Mouse (Mus musculus): ENCODE measurements at regions not wholly inside any gene's neighbourhood (a gene's known extent, or its start where the extent isn't known, plus 50 kb on each side); places are given as distances from the start of the nearest gene placed in this dataset.
"Not testable (repeated sequence)": the region's sequence is repeated elsewhere in the genome, so short reads cannot be mapped to it uniquely, and the experiment has no call there.

- no peaks in the 10 kb centered on the region for H3K79me2 ChIP-seq (ENCODE audit: control insufficient read depth, insufficient read depth)
- H3K36me3 ChIP-seq (ENCODE audit: control insufficient read depth, insufficient read depth), result no peaks in the 10 kb centered on the region
- H3K79me3 ChIP-seq (ENCODE audit: low read depth), result no peaks in the 10 kb centered on the region
- H3ac ChIP-seq (ENCODE audit: control insufficient read depth, insufficient read length, low read depth), result no peak overlapping the region
- H3K4me3 ChIP-seq (ENCODE audit: insufficient read depth, poor library complexity, severe bottlenecking), result no peak overlapping the region
- H3K27me3 ChIP-seq (ENCODE audit: control insufficient read depth, insufficient read depth, insufficient read length), result no peaks in the 10 kb centered on the region
- TF ChIP-seq USF1 (IDR thresholded peaks at IDR 0.05; ENCODE audit: low read depth), result no peak
- no peak for TF ChIP-seq MYOD1 (IDR thresholded peaks at IDR 0.05; ENCODE audit: control insufficient read depth, insufficient read length, low read depth)
- TF ChIP-seq MYOG (IDR thresholded peaks at IDR 0.05; ENCODE audit: control insufficient read depth, extremely low read depth, insufficient read length), result no peak
- no peak for TF ChIP-seq CTCF (IDR thresholded peaks at IDR 0.05; ENCODE audit: control insufficient read depth, insufficient read depth, insufficient read length)
- no peak for TF ChIP-seq CEBPB (IDR thresholded peaks at IDR 0.05; ENCODE audit: low read depth)
- no peak for TF ChIP-seq MAX (IDR thresholded peaks at IDR 0.05)
- no peak for TF ChIP-seq FOSL1 (IDR thresholded peaks at IDR 0.05; ENCODE audit: insufficient read depth, low read length, poor library complexity, severe bottlenecking)
Observed at GRCm38 (mm10) chr13:97341218-97341889, 100.4 kb downstream of the Enc1 start.

GRCm38 (mm10) chr13:97337954-97338353 lies 97.0 kb downstream of the Enc1 start:
- H3ac ChIP-seq (ENCODE audit: control insufficient read depth, insufficient read length, low read depth), result no peak overlapping the region
- H3K27me3 ChIP-seq (ENCODE audit: control insufficient read depth, insufficient read depth, insufficient read length), result no peaks in the 10 kb centered on the region

GRCm38 (mm10) chr13:97337296-97337731 lies 96.4 kb downstream of the Enc1 start:
- no peak overlapping the region for H3ac ChIP-seq (ENCODE audit: control insufficient read depth, insufficient read length, low read depth)
- no peak overlapping the region for H3K4me3 ChIP-seq (ENCODE audit: insufficient read depth, poor library complexity, severe bottlenecking)
- no peaks in the 10 kb centered on the region for H3K36me3 ChIP-seq (ENCODE audit: control insufficient read depth, insufficient read depth)
- no peaks in the 10 kb centered on the region for H3K79me2 ChIP-seq (ENCODE audit: control insufficient read depth, insufficient read depth)
- no peak for TF ChIP-seq CEBPB (IDR thresholded peaks at IDR 0.05; ENCODE audit: low read depth)
- no peak for TF ChIP-seq MYOD1 (IDR thresholded peaks at IDR 0.05; ENCODE audit: control insufficient read depth, insufficient read length, low read depth)
- TF ChIP-seq FOSL1 (IDR thresholded peaks at IDR 0.05; ENCODE audit: insufficient read depth, low read length, poor library complexity, severe bottlenecking), result no peak
- no peak for TF ChIP-seq MYOG (IDR thresholded peaks at IDR 0.05; ENCODE audit: control insufficient read depth, extremely low read depth, insufficient read length)
- no peak for TF ChIP-seq CTCF (IDR thresholded peaks at IDR 0.05; ENCODE audit: control insufficient read depth, insufficient read depth, insufficient read length)
- TF ChIP-seq USF1 (IDR thresholded peaks at IDR 0.05; ENCODE audit: low read depth), result no peak
- no peak for TF ChIP-seq MAX (IDR thresholded peaks at IDR 0.05)
- no peaks in the 10 kb centered on the region for H3K79me3 ChIP-seq (ENCODE audit: low read depth)
- no peaks in the 10 kb centered on the region for H3K27me3 ChIP-seq (ENCODE audit: control insufficient read depth, insufficient read depth, insufficient read length)

More at GRCm38 (mm10) chr13:97337954-97338353, 97.0 kb downstream of the Enc1 start:
- H3K36me3 ChIP-seq (ENCODE audit: control insufficient read depth, insufficient read depth), result no peaks in the 10 kb centered on the region
- no peaks in the 10 kb centered on the region for H3K79me3 ChIP-seq (ENCODE audit: low read depth)
- H3K79me2 ChIP-seq (ENCODE audit: control insufficient read depth, insufficient read depth), result no peaks in the 10 kb centered on the region
- no peak for TF ChIP-seq CEBPB (IDR thresholded peaks at IDR 0.05; ENCODE audit: low read depth)
- no peak for TF ChIP-seq MAX (IDR thresholded peaks at IDR 0.05)
- TF ChIP-seq USF1 (IDR thresholded peaks at IDR 0.05; ENCODE audit: low read depth), result no peak
- no peak for TF ChIP-seq FOSL1 (IDR thresholded peaks at IDR 0.05; ENCODE audit: insufficient read depth, low read length, poor library complexity, severe bottlenecking)
- no peak for TF ChIP-seq MYOG (IDR thresholded peaks at IDR 0.05; ENCODE audit: control insufficient read depth, extremely low read depth, insufficient read length)
- no peak overlapping the region for H3K4me3 ChIP-seq (ENCODE audit: insufficient read depth, poor library complexity, severe bottlenecking)

- Histone ChIP-seq H3K79me2 (ENCODE audit: control insufficient read depth, insufficient read depth) (no peaks in the 10 kb centered on the region), H3K4me3 (ENCODE audit: insufficient read depth, poor library complexity, severe bottlenecking) (no peak overlapping the region), H3K79me3 (ENCODE audit: low read depth) (no peaks in the 10 kb centered on the region), H3K27me3 (ENCODE audit: control insufficient read depth, insufficient read depth, insufficient read length) (no peaks in the 10 kb centered on the region), H3ac (ENCODE audit: control insufficient read depth, insufficient read length, low read depth) (no peak overlapping the region), H3K36me3 (ENCODE audit: control insufficient read depth, insufficient read depth) (no peaks in the 10 kb centered on the region)
- no peak for TF ChIP-seq MAX (IDR thresholded peaks at IDR 0.05)
- TF ChIP-seq CEBPB (IDR thresholded peaks at IDR 0.05; ENCODE audit: low read depth), result no peak
- no peak for TF ChIP-seq MYOG (IDR thresholded peaks at IDR 0.05; ENCODE audit: control insufficient read depth, extremely low read depth, insufficient read length)
- no peak for TF ChIP-seq FOSL1 (IDR thresholded peaks at IDR 0.05; ENCODE audit: insufficient read depth, low read length, poor library complexity, severe bottlenecking)
- TF ChIP-seq USF1 (IDR thresholded peaks at IDR 0.05; ENCODE audit: low read depth), result no peak
- TF ChIP-seq CTCF (IDR thresholded peaks at IDR 0.05; ENCODE audit: control insufficient read depth, insufficient read depth, insufficient read length), result no peak
- no peak for TF ChIP-seq MYOD1 (IDR thresholded peaks at IDR 0.05; ENCODE audit: control insufficient read depth, insufficient read length, low read depth)
Observed at GRCm38 (mm10) chr13:97333801-97334534, 93.1 kb downstream of the Enc1 start.

- Histone ChIP-seq H3K79me2 (ENCODE audit: control insufficient read depth, insufficient read depth) (no peaks in the 10 kb centered on the region), H3K79me3 (ENCODE audit: low read depth) (no peaks in the 10 kb centered on the region), H3K36me3 (ENCODE audit: control insufficient read depth, insufficient read depth) (no peaks in the 10 kb centered on the region), H3K4me3 (ENCODE audit: insufficient read depth, poor library complexity, severe bottlenecking) (no peak overlapping the region), H3ac (ENCODE audit: control insufficient read depth, insufficient read length, low read depth) (no peak overlapping the region), H3K27me3 (ENCODE audit: control insufficient read depth, insufficient read depth, insufficient read length) (no peaks in the 10 kb centered on the region)
- TF ChIP-seq CEBPB (IDR thresholded peaks at IDR 0.05; ENCODE audit: low read depth) (no peak), USF1 (IDR thresholded peaks at IDR 0.05; ENCODE audit: low read depth) (no peak), FOSL1 (IDR thresholded peaks at IDR 0.05; ENCODE audit: insufficient read depth, low read length, poor library complexity, severe bottlenecking) (no peak), MYOD1 (IDR thresholded peaks at IDR 0.05; ENCODE audit: control insufficient read depth, insufficient read length, low read depth) (no peak), MYOG (IDR thresholded peaks at IDR 0.05; ENCODE audit: control insufficient read depth, extremely low read depth, insufficient read length) (no peak), MAX (IDR thresholded peaks at IDR 0.05) (no peak), CTCF (IDR thresholded peaks at IDR 0.05; ENCODE audit: control insufficient read depth, insufficient read depth, insufficient read length) (no peak)
Observed at GRCm38 (mm10) chr13:97331072-97331471, 90.2 kb downstream of the Enc1 start.

GRCm38 (mm10) chr13:97321307-97321706 lies 80.4 kb downstream of the Enc1 start:
- not testable (repeated sequence) for H3K79me2 ChIP-seq (ENCODE audit: control insufficient read depth, insufficient read depth); H3ac ChIP-seq (ENCODE audit: control insufficient read depth, insufficient read length, low read depth); H3K4me3 ChIP-seq (ENCODE audit: insufficient read depth, poor library complexity, severe bottlenecking); H3K27me3 ChIP-seq (ENCODE audit: control insufficient read depth, insufficient read depth, insufficient read length); H3K79me3 ChIP-seq (ENCODE audit: low read depth); H3K36me3 ChIP-seq (ENCODE audit: control insufficient read depth, insufficient read depth)

All from C2C12 (cell line).